24 mouse cellular contexts compared by ENCODE assay signal in the genomic region with DNA sequence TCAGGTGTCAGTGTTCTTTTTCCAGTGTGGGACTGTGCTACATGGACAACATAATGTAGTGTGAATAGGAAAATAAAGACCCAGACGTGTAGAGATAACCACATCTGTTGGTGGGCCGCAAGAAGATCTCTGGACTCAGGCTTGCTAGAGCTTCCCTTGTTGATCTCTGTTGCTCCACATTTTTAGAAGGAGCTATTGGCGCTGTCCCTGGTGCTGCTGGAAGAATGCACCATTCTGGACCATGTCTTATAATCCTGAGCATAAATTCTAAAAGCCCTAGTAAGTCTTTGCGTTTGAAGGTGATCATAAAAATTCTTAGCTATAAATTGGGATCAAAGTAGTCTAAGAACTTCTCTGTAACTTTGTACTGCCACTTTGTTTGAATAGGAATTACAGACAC.
DNase-seq lines count a peak whose midpoint lies in the region; ATAC-seq and TF ChIP-seq lines count a peak whose summit lies in the region.
"Had no signal": no experiment of that assay in that cellular context is flagged by ENCODE, and none has a peak within 500 bp of the region (broad histone marks: within the 10 kb centered on the region; RNA-seq: fewer than 3 reads in every experiment).

No protein-coding gene starts in this region.

- TF ChIP-seq CTCF in kidney, postnatal 0 days (IDR thresholded peaks at IDR 0.05; ENCODE audit: low read depth), result no peak

- H3K4me1 ChIP-seq in kidney, postnatal 0 days (replicated peaks; ENCODE audit: insufficient read depth, low read length), result no peaks in the 10 kb centered on the region
- H3K4me1 ChIP-seq in limb, embryonic 10.5 days, result no peaks in the 10 kb centered on the region
- H3K4me1 ChIP-seq: embryonic facial prominence, embryonic 15.5 days; heart, embryonic 12.5 days; limb, embryonic 15.5 days; liver, embryonic 15.5 days had no signal

- no peaks in the 10 kb centered on the region for H3K36me3 ChIP-seq in kidney, postnatal 0 days (ENCODE audit: insufficient read depth, low read length)
- no peaks in the 10 kb centered on the region for H3K36me3 ChIP-seq in limb, embryonic 10.5 days
- H3K36me3 ChIP-seq: embryonic facial prominence, embryonic 15.5 days; heart, embryonic 12.5 days; limb, embryonic 15.5 days; liver, embryonic 15.5 days had no signal

- H3K27ac ChIP-seq in kidney, postnatal 0 days, result no peak overlapping the region
- H3K27ac ChIP-seq in limb, embryonic 10.5 days, result no peak overlapping the region
- H3K27ac ChIP-seq: embryonic facial prominence, embryonic 15.5 days; gastrocnemius, adult 2 months; limb, embryonic 15.5 days; liver, embryonic 15.5 days; stomach, postnatal 0 days had no signal

- no peak overlapping the region for H3K4me3 ChIP-seq in kidney, postnatal 0 days (replicated peaks; ENCODE audit: low read depth, low read length)
- no peak overlapping the region for H3K4me3 ChIP-seq in limb, embryonic 10.5 days
- H3K4me3 ChIP-seq: embryonic facial prominence, embryonic 15.5 days; gastrocnemius, adult 2 months; heart, embryonic 12.5 days; limb, embryonic 15.5 days; liver, embryonic 15.5 days had no signal

- peak; percentile 39 for DNase-seq in kidney, postnatal 0 days (ENCODE audit: low spot score)
- DNase-seq in kidney, adult 8-10 months, result no peak
- DNase-seq in ES-CJ7 (ENCODE audit: low read depth, low spot score) (peak; percentile 11), ZHBTc4 (ENCODE audit: low read depth, low spot score) (peak; percentile 17)
- DNase-seq in limb, embryonic 10.5 days (ENCODE audit: low spot score), result peak; percentile 41
- DNase-seq in B cell, adult 2 months, result no peak
- no peak for DNase-seq in gastrocnemius, postnatal 4 days (ENCODE audit: low spot score in 2 of 2)
- DNase-seq: cerebellum, adult 18-20 months; cerebellum, postnatal 36 days; gastrocnemius, adult 2 months; heart, postnatal 14 days; kidney, adult 11 months; lung, postnatal 10 days; midbrain, embryonic 14.5 days; right cerebral cortex, adult 18-20 months; thymus, postnatal 14 days had no signal

- H3K9me3 ChIP-seq in kidney, postnatal 0 days (replicated peaks; ENCODE audit: low read length), result no peaks in the 10 kb centered on the region
- no peaks in the 10 kb centered on the region for H3K9me3 ChIP-seq in limb, embryonic 10.5 days (replicated peaks)
- H3K9me3 ChIP-seq: embryonic facial prominence, embryonic 15.5 days; heart, embryonic 12.5 days; limb, embryonic 15.5 days; liver, embryonic 15.5 days had no signal

- no peaks in the 10 kb centered on the region for H3K27me3 ChIP-seq in kidney, postnatal 0 days (ENCODE audit: insufficient read depth, low read length)
- no peaks in the 10 kb centered on the region for H3K27me3 ChIP-seq in limb, embryonic 10.5 days (ENCODE audit: low read depth, poor library complexity, severe bottlenecking)
- H3K27me3 ChIP-seq: embryonic facial prominence, embryonic 15.5 days; heart, embryonic 12.5 days; limb, embryonic 15.5 days; liver, embryonic 15.5 days had no signal

- H3K9ac ChIP-seq in kidney, postnatal 0 days (ENCODE audit: low read depth, low read length), result no peak overlapping the region
- H3K9ac ChIP-seq: embryonic facial prominence, embryonic 15.5 days; heart, embryonic 12.5 days; limb, embryonic 15.5 days; liver, embryonic 15.5 days had no signal

- no peak overlapping the region for H3K4me2 ChIP-seq in kidney, postnatal 0 days (ENCODE audit: low read length)
- H3K4me2 ChIP-seq: embryonic facial prominence, embryonic 15.5 days; heart, embryonic 12.5 days; limb, embryonic 15.5 days; liver, embryonic 15.5 days had no signal

- no peak for ATAC-seq in kidney, postnatal 0 days (replicated peaks; ENCODE audit: low FRiP score, low read depth)
- no peak for ATAC-seq in cerebellum, adult (ENCODE audit: insufficient number of reproducible peaks, low FRiP score, low TSS enrichment)
- ATAC-seq: forebrain, embryonic 16.5 days; hindbrain, embryonic 16.5 days had no signal

- 64% methylated on average over 4 of the region's 4 CpGs for WGBS in kidney, postnatal 0 days
- WGBS in limb, embryonic 10.5 days, result 69% methylated on average over 4 of the region's 4 CpGs

Comparison
In these comparisons a context has a peak if more than half of its experiments do, and no peak if none do; other contexts are left out.
1. DNase-seq: peak in kidney, postnatal 0 days (single experiment), ES-CJ7 (single experiment), ZHBTc4 (single experiment) and limb, embryonic 10.5 days (single experiment); none in kidney, adult 8-10 months (0 of 2), B cell, adult 2 months (0 of 2) and gastrocnemius, postnatal 4 days (0 of 2).